Mouse (Mus musculus) lung, embryonic 16.5 days (tissue): Measurements from ENCODE around the gene Cgref1. TPM values are rescaled to one million over a fixed set of nuclear protein-coding genes. Genes with fewer than 3 reads are reported as not detected.
A peak's percentile ranks its signal among the peaks of the same experiment; 100 is the strongest.

Experiments used
- ATAC-seq: fragments of 200-750 bp; cut with Nextera tagmentation; 2 replicates; pipeline ENCODE4 v1.8.0; 2017; ENCODE audit warnings: low read depth, mild to moderate bottlenecking, moderate library complexity
- H3K27ac ChIP-seq: fragments of 300-500 bp; sonication (generic); 2 replicates; pipeline ENCODE4 v1.5.1; 2014; ENCODE audit warnings: mild to moderate bottlenecking, control low read depth, low read length
- H3K27me3 ChIP-seq: fragments of 300-500 bp; sonication (generic); 2 replicates; pipeline ENCODE4 v1.6.1; 2014; ENCODE audit warnings: low read depth, low read length, mixed read lengths; ENCODE audit not compliant: control insufficient read depth, insufficient read depth
- H3K36me3 ChIP-seq: fragments of 300-500 bp; sonication (generic); 2 replicates; pipeline ENCODE4 v1.6.1; 2014; ENCODE audit warnings: low read length; ENCODE audit not compliant: control insufficient read depth, insufficient read depth
- H3K4me1 ChIP-seq: fragments of 300-500 bp; sonication (generic); replicated peaks from 2 replicates; pipeline ENCODE4 v1.6.1; 2014; ENCODE audit warnings: low read length, mixed read lengths; ENCODE audit not compliant: control insufficient read depth, insufficient read depth
- H3K4me2 ChIP-seq: fragments of 300-500 bp; sonication (generic); 2 replicates; pipeline ENCODE4 v1.6.1; 2014; ENCODE audit warnings: low read depth, low read length, control low read depth
- H3K4me3 ChIP-seq: fragments of 300-500 bp; sonication (generic); 2 replicates; pipeline ENCODE4 v1.5.1; 2014; ENCODE audit warnings: mild to moderate bottlenecking, low read length, control low read depth
- H3K9ac ChIP-seq: fragments of 300-500 bp; sonication (generic); 2 replicates; pipeline ENCODE4 v1.6.1; 2014; ENCODE audit warnings: low read length, control low read depth
- H3K9me3 ChIP-seq: fragments of 300-500 bp; sonication (generic); 2 replicates; pipeline ENCODE4 v1.6.1; 2016; ENCODE audit warnings: low read length; ENCODE audit not compliant: control insufficient read depth
- WGBS: fragments of 180-500 bp; shearing (Covaris S2); extraction: QIAGEN DNeasy Blood & Tissue Kit; methylation state at CpG from one replicate; pipeline ENCODE4 v1.1.7; 2014; 5-methylcytosine and 5-hydroxymethylcytosine counted together
- polyA plus RNA-seq: library from polyadenylated mRNA; unstranded; fragments of >200 nt; fragmentation: Nextera tagmentation; extraction: Ambion mirVana; gene quantifications from 2 replicates; pipeline ENCODE4 v1.2.1, GENCODE M21; 2015

The Cgref1 gene
- polyA plus RNA-seq, 1 experiment from 2014 or later = 3.3 TPM

GRCm38 (mm10) chr5:30931378-30931777, 14.0 kb downstream of the Cgref1 start:
- 67% methylated on average over 4 of the region's 4 CpGs for WGBS
- no peak overlapping the region for H3K9ac ChIP-seq
- H3K4me2 ChIP-seq = no peak overlapping the region
- H3K4me3 ChIP-seq = no peak overlapping the region
- no peaks in the 10 kb centered on the region for H3K36me3 ChIP-seq
- no peaks in the 10 kb centered on the region for H3K27me3 ChIP-seq
- ATAC-seq = no peak
- H3K27ac ChIP-seq = no peak overlapping the region
- H3K9me3 ChIP-seq = no peaks in the 10 kb centered on the region
- no peaks in the 10 kb centered on the region for H3K4me1 ChIP-seq

GRCm38 (mm10) chr5:30930846-30931245, 14.5 kb downstream of the Cgref1 start:
- no peaks in the 10 kb centered on the region for H3K9me3 ChIP-seq
- H3K36me3 ChIP-seq = no peaks in the 10 kb centered on the region
- 83% methylated on average over 6 of the region's 6 CpGs for WGBS
- H3K27me3 ChIP-seq = no peaks in the 10 kb centered on the region
- H3K27ac ChIP-seq = no peak overlapping the region
- H3K9ac ChIP-seq = no peak overlapping the region
- H3K4me1 ChIP-seq = no peaks in the 10 kb centered on the region
- H3K4me3 ChIP-seq = no peak overlapping the region
- no peak for ATAC-seq
- H3K4me2 ChIP-seq = no peak overlapping the region

GRCm38 (mm10) chr5:30930121-30930520, 15.3 kb downstream of the Cgref1 start:
- Histone ChIP-seq H3K9me3 (no peaks in the 10 kb centered on the region), H3K4me2 (no peak overlapping the region), H3K4me3 (no peak overlapping the region), H3K9ac (no peak overlapping the region), H3K27me3 (no peaks in the 10 kb centered on the region), H3K36me3 (no peaks in the 10 kb centered on the region), H3K27ac (no peak overlapping the region), H3K4me1 (no peaks in the 10 kb centered on the region)
- no peak; the same call in 1 of the 2 replicates for ATAC-seq
- 22% methylated on average over 4 of the region's 4 CpGs for WGBS

GRCm38 (mm10) chr5:30927945-30928529, 17.4 kb downstream of the Cgref1 start:
- H3K4me2 ChIP-seq = peak overlapping the region; percentile 28; the same call in 1 of the 2 replicates
- ATAC-seq = peak; percentile 60

GRCm38 (mm10) chr5:30926073-30926472, 19.3 kb downstream of the Cgref1 start:
- Histone ChIP-seq H3K9ac (no peak overlapping the region), H3K9me3 (no peaks in the 10 kb centered on the region), H3K27ac (no peak overlapping the region), H3K4me2 (no peak overlapping the region), H3K36me3 (no peaks in the 10 kb centered on the region), H3K27me3 (no peaks in the 10 kb centered on the region; the same call in 1 of the 2 replicates), H3K4me3 (no peak overlapping the region), H3K4me1 (peaks cover 12% of the 10 kb centered on the region)
- WGBS = 72% methylated on average over 2 of the region's 2 CpGs
- ATAC-seq = no peak

More at GRCm38 (mm10) chr5:30927945-30928529, 17.4 kb downstream of the Cgref1 start:
- H3K9ac ChIP-seq = no peak overlapping the region
- no peaks in the 10 kb centered on the region; the same call in 1 of the 2 replicates for H3K27me3 ChIP-seq
- no peak overlapping the region for H3K27ac ChIP-seq
- H3K36me3 ChIP-seq = no peaks in the 10 kb centered on the region
- no peak overlapping the region for H3K4me3 ChIP-seq
- 41% methylated on average over 7 of the region's 7 CpGs for WGBS
- H3K4me1 ChIP-seq = 0 out of 2 replicates have a peak, but pooled peaks cover 2% of the 10 kb centered on the region
- no peaks in the 10 kb centered on the region for H3K9me3 ChIP-seq

- ATAC-seq = no peak
- H3K27ac ChIP-seq = no peak overlapping the region
- H3K9me3 ChIP-seq = no peaks in the 10 kb centered on the region
- H3K4me3 ChIP-seq = no peak overlapping the region
- H3K27me3 ChIP-seq = no peaks in the 10 kb centered on the region; the same call in 1 of the 2 replicates
- no peak overlapping the region for H3K9ac ChIP-seq
- H3K36me3 ChIP-seq = no peaks in the 10 kb centered on the region
- WGBS = 89% methylated on average over 5 of the region's 5 CpGs
- H3K4me1 ChIP-seq = peaks cover 20% of the 10 kb centered on the region
- no peak overlapping the region for H3K4me2 ChIP-seq
These were observed 20.2 kb downstream of the Cgref1 start for GRCm38 (mm10) chr5:30925217-30925616.

- Histone ChIP-seq H3K36me3 (no peaks in the 10 kb centered on the region), H3K4me2 (no peak overlapping the region), H3K9ac (no peak overlapping the region), H3K9me3 (no peaks in the 10 kb centered on the region), H3K27me3 (no peaks in the 10 kb centered on the region; the same call in 1 of the 2 replicates), H3K4me1 (peaks cover 22% of the 10 kb centered on the region), H3K4me3 (no peak overlapping the region), H3K27ac (no peak overlapping the region)
- no peak for ATAC-seq
- WGBS = 72% methylated on average over 8 of the region's 8 CpGs
These were observed 20.8 kb downstream of the Cgref1 start for GRCm38 (mm10) chr5:30924614-30925013.

- ATAC-seq = no peak
- H3K36me3 ChIP-seq = peaks cover 4% of the 10 kb centered on the region; the same call in 1 of the 2 replicates
- H3K4me2 ChIP-seq = no peak overlapping the region
- no peak overlapping the region for H3K4me3 ChIP-seq
- no peaks in the 10 kb centered on the region; the same call in 1 of the 2 replicates for H3K27me3 ChIP-seq
- no peak overlapping the region for H3K9ac ChIP-seq
- H3K9me3 ChIP-seq = no peaks in the 10 kb centered on the region
- peaks cover 22% of the 10 kb centered on the region for H3K4me1 ChIP-seq
- WGBS = 63% methylated on average over 6 of the region's 6 CpGs
- no peak overlapping the region for H3K27ac ChIP-seq
These were observed 22.3 kb downstream of the Cgref1 start for GRCm38 (mm10) chr5:30923119-30923518.

GRCm38 (mm10) chr5:30922581-30923041, 22.8 kb downstream of the Cgref1 start:
- Histone ChIP-seq H3K4me2 (peak overlapping the region; percentile 65; the same call in 1 of the 2 replicates), H3K9ac (no peak overlapping the region), H3K36me3 (peaks cover 4% of the 10 kb centered on the region; the same call in 1 of the 2 replicates), H3K27me3 (no peaks in the 10 kb centered on the region; the same call in 1 of the 2 replicates), H3K9me3 (no peaks in the 10 kb centered on the region), H3K4me1 (peaks cover 22% of the 10 kb centered on the region), H3K4me3 (no peak overlapping the region), H3K27ac (no peak overlapping the region)
- ATAC-seq = no peak
- WGBS = 34% methylated on average over 10 of the region's 10 CpGs
